Mouse (Mus musculus) brain, embryonic 14.5 days (tissue): ENCODE measurements around the gene Hexb.

Experiments used
- CTCF ChIP-seq: fragments of 200-500 bp; IDR thresholded peaks from 2 replicates; pipeline ENCODE4 v1.5.1; 2012; ENCODE audit warnings: inconsistent platforms, mild to moderate bottlenecking, moderate library complexity, borderline replicate concordance; ENCODE audit not compliant: insufficient read depth, insufficient read length; ENCODE audit errors: extremely low read depth
- POLR2A ChIP-seq: fragments of 200-500 bp; IDR thresholded peaks from 2 replicates; pipeline ENCODE4 v1.6.1; 2012; ENCODE audit warnings: mild to moderate bottlenecking, inconsistent platforms, borderline replicate concordance; ENCODE audit not compliant: poor library complexity, insufficient read depth, insufficient read length, severe bottlenecking; ENCODE audit errors: extremely low read depth

- TF ChIP-seq POLR2A, result no peak
- TF ChIP-seq CTCF, result no peak
These were observed 5.5 kb downstream of the Hexb start for GRCm38 (mm10) chr13:97192649-97193048.
